Mouse (Mus musculus) kidney, adult 2 months (tissue): ENCODE data around the gene Kdelr1.

Source experiments
- CTCF ChIP-seq: fragments of 200-500 bp; conservative IDR thresholded peaks from 2 replicates; pipeline ENCODE4 v1.5.1; 2011; ENCODE audit warnings: low read depth, mild to moderate bottlenecking, control low read depth, low read length, moderate library complexity, mixed read lengths; ENCODE audit not compliant: insufficient read depth, insufficient read length
- POLR2A ChIP-seq: fragments of 200-500 bp; IDR thresholded peaks from one replicate; pipeline ENCODE4 v1.6.1; 2011; ENCODE audit warnings: low read depth, low read length, control low read depth

DNA sequence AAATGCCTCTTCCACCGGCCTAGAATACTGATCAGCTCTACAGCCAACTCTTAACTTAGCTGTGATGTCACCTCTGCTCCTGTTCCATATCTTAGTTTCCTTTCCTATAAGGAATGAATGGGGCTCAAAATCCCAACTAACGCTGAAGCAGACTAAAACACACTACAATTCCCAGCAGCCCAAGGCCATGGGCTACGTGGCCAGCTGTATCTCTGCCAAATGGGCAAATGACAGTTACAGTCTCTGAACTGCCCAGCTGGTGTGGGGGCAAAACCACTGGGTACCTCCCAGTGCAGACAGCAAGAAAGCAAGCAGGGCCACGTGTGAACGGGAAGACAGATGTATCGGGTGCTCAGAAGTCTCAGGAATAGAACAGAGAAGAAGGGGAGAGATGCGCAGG is 45.9 kb upstream of the Kdelr1 start:
- TF ChIP-seq POLR2A (no peak), CTCF (no peak)
